Mouse (Mus musculus): ENCODE results near the gene Prpf6.
A peak's percentile ranks its signal among the peaks of the same experiment; 100 is the strongest.

DNA sequence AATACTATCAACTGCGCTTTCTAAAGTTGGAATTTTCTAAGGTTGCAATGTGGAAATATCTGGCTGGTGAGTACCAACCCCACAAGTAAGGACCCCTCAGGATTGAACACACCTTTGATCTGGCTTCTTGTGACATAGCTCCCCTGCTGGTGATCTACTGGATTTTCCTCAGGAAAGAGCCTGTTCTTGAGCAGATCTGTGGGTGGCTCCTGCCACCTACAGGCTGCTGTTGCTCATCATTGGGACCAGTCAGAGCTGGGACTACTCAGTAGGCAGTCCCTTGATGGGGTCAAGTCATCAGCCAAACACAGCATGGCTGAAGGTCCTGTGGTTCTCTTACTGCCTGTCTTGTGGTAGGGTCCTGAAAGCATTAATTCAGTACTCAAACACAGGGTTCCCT is 87.1 kb downstream of the Prpf6 start:
- TF ChIP-seq KAT2A (IDR thresholded peaks at IDR 0.05; ENCODE audit: insufficient replicate concordance, low read length) (no peak), SIN3A (IDR thresholded peaks at IDR 0.05; ENCODE audit: low read length) (no peak; the same call in 1 of the 2 replicates), POLR2A (IDR thresholded peaks at IDR 0.05; ENCODE audit: low read depth, low read length) (peak; percentile 47; the same call in 1 of the 2 replicates), CTCF (conservative IDR thresholded peaks at IDR 0.05 in 1 of 2, IDR thresholded peaks at IDR 0.05 in 1 of 2; ENCODE audit: low read depth in 2 of 2, low read length in 2 of 2) (peak; percentile 83 to 100), EP300 (IDR thresholded peaks at IDR 0.05; ENCODE audit: low read length) (no peak), JUN (IDR thresholded peaks at IDR 0.05; ENCODE audit: insufficient read depth, low read depth, low read length) (no peak), MEF2A (IDR thresholded peaks at IDR 0.05; ENCODE audit: borderline replicate concordance, low read depth, low read length) (peak; percentile 48; the same call in 1 of the 2 replicates)
